ENCODE assay signal across 1 mouse cellular context in the genomic region with DNA sequence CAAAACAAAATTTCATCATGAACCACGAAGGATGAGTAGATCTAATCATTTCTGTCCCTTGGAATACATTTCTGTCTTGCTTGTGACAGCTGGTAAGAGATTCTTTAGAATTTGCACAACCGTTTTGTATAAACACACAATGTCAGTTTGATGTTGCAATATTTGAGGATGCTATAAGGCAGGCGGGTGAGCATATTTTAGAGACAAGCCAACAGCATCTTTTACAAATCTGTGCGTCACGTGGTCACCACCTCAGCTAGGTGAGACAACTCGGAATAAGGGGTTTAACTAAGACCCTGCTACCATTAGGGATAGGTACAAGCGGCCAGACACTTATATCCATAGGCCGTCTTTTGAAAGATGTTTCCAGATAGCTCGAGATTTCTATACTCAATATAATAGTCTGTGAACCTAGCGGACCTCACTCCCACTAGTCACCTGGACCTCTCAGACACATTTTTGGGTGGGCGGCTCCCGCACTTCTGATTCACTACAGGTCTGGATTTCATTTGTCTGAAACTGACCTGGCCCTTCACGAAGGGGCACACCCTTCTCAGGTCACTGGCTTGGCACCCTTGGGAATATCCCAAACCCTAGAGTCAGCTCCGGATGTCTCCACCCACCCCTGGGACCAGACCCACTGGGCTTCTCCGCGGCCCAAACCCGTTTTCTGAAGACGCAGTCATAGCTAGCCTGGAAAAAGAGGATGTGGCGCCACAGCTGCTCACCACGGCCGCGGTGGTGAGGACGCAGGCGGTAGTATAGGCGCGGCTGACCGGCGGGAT.
A peak's percentile ranks its signal among the peaks of the same experiment; 100 is the strongest.
TF ChIP-seq lines count a peak whose summit lies in the region.

No protein-coding gene starts in this region.

TF ChIP-seq in ES-E14, 5 proteins besides CTCF, POLR2A, EP300 and RAD21:
- TF ChIP-seq ZC3H11A (IDR thresholded peaks at IDR 0.05; ENCODE audit: borderline replicate concordance, low read depth, low read length) (no peak), ZNF384 (IDR thresholded peaks at IDR 0.05; ENCODE audit: low read depth, low read length) (no peak), CHD2 (IDR thresholded peaks at IDR 0.05; ENCODE audit: low read depth, low read length) (0 out of 2 replicates have a peak, but pooled peaks have one; percentile 27), HCFC1 (IDR thresholded peaks at IDR 0.05; ENCODE audit: borderline replicate concordance, insufficient read depth, low read length) (no peak)
TF ChIP-seq in ES-E14: peak in this region for 1.
